Mouse (Mus musculus): ENCODE data around the gene Abi1. TPM values are rescaled to one million over a fixed set of nuclear protein-coding genes. Genes with fewer than 3 reads are reported as not detected.
"Not testable (repeated sequence)": the region's sequence is repeated elsewhere in the genome, so short reads cannot be mapped to it uniquely, and the experiment has no call there.

The Abi1 gene
- polyA plus RNA-seq (2017; shearing (Covaris generic)), result 100 to 1,000 TPM; 205 to 247 (median 244) TPM

- peak; percentile 83 for ATAC-seq
Measured at GRCm38 (mm10) chr2:23040001-23040646, at the start of gene Abi1. TSS of gene Abi1 (minus strand) at chr2:23040241.

- ATAC-seq, result no peak
Measured at GRCm38 (mm10) chr2:23084540-23084939, 44.5 kb upstream of the Abi1 start.

GRCm38 (mm10) chr2:23078588-23078987 is 38.5 kb upstream of the Abi1 start:
- no peak for ATAC-seq

- no peak for ATAC-seq
Measured at GRCm38 (mm10) chr2:23077693-23078092, 37.7 kb upstream of the Abi1 start.

- ATAC-seq, result no peak
Measured at GRCm38 (mm10) chr2:23076783-23077182, 36.7 kb upstream of the Abi1 start.

GRCm38 (mm10) chr2:23075846-23076245 is 35.8 kb upstream of the Abi1 start:
- no peak for ATAC-seq

GRCm38 (mm10) chr2:23071406-23071805 is 31.4 kb upstream of the Abi1 start:
- ATAC-seq, result no peak

- ATAC-seq, result no peak
Measured at GRCm38 (mm10) chr2:23070491-23070890, 30.4 kb upstream of the Abi1 start.

GRCm38 (mm10) chr2:23068894-23069744 is 29.1 kb upstream of the Abi1 start:
- peak; percentile 74 for ATAC-seq

- ATAC-seq, result peak; percentile 6
Measured at GRCm38 (mm10) chr2:23068370-23068737, 28.3 kb upstream of the Abi1 start.

- ATAC-seq, result peak; percentile 85
Measured at GRCm38 (mm10) chr2:23067552-23068369, 27.7 kb upstream of the Abi1 start, which contains the start of gene Acbd5. TSS of gene Acbd5 (plus strand) at chr2:23068167.

GRCm38 (mm10) chr2:23052523-23052922 is 12.5 kb upstream of the Abi1 start:
- no peak for ATAC-seq

- ATAC-seq, result no peak
Measured at GRCm38 (mm10) chr2:23051890-23052289, 11.8 kb upstream of the Abi1 start.

- ATAC-seq, result peak; percentile 89
Measured at GRCm38 (mm10) chr2:23048006-23048405, 8.0 kb upstream of the Abi1 start.

GRCm38 (mm10) chr2:23045703-23046102 is 5.7 kb upstream of the Abi1 start:
- no peak for ATAC-seq

- no peak for ATAC-seq
Measured at GRCm38 (mm10) chr2:23042189-23042588, 2.1 kb upstream of the Abi1 start.

- no peak for ATAC-seq
Measured at GRCm38 (mm10) chr2:23041457-23041856, 1.4 kb upstream of the Abi1 start.

- ATAC-seq, result not testable (repeated sequence)
Measured at GRCm38 (mm10) chr2:23040690-23041089, 649 bp upstream of the Abi1 start.

GRCm38 (mm10) chr2:23039082-23040000 is 700 bp downstream of the Abi1 start:
- ATAC-seq, result peak; percentile 48

GRCm38 (mm10) chr2:23035467-23035866 is 4.6 kb downstream of the Abi1 start:
- no peak for ATAC-seq

GRCm38 (mm10) chr2:23034692-23035435 is 5.2 kb downstream of the Abi1 start:
- no peak for ATAC-seq
